In genomic region chr19:47013340-47014158, GRCm38 (mm10) we compare ENCODE assay signal across 9 mouse cellular contexts. TPM values are rescaled to one million over a fixed set of nuclear protein-coding genes. Genes with fewer than 3 reads are reported as not detected.
A peak's percentile ranks its signal among the peaks of the same experiment; 100 is the strongest.
DNase-seq lines count a peak whose midpoint lies in the region; ATAC-seq and TF ChIP-seq lines count a peak whose summit lies in the region.
"Had no signal": no experiment of that assay in that cellular context is flagged by ENCODE, and none has a peak within 500 bp of the region (broad histone marks: within the 10 kb centered on the region; RNA-seq: fewer than 3 reads in every experiment).

No protein-coding gene starts in this region.

- H3K4me2 ChIP-seq in liver, embryonic 13.5 days: no peak overlapping the region
- peak overlapping the region; percentile 78 for H3K4me2 ChIP-seq in hindbrain, embryonic 15.5 days
- peak overlapping the region; percentile 76 for H3K4me2 ChIP-seq in neural tube, embryonic 15.5 days

- WGBS in liver, embryonic 13.5 days (ENCODE audit: insufficient replicate concordance): 16% methylated on average over 20 of the region's 20 CpGs
- WGBS in hindbrain, embryonic 15.5 days: 6% methylated on average over 20 of the region's 20 CpGs
- 8% methylated on average over 20 of the region's 20 CpGs for WGBS in neural tube, embryonic 15.5 days

- peak; percentile 46 to 54 for DNase-seq in cerebellum, postnatal 10 days
- DNase-seq in cerebellum, adult 9-10 months: no peak
- DNase-seq in liver, embryonic 13.5 days: no peak
- DNase-seq in liver: no peak
- DNase-seq in urinary bladder, adult 2 months (ENCODE audit: low spot score): no peak
- no peak for DNase-seq in gastrocnemius, adult 2 months

- intact Hi-C loops in gastrocnemius, adult 2 months (cut with DNase I): no loop called here

- no peak overlapping the region for H3K9ac ChIP-seq in liver, embryonic 13.5 days
- H3K9ac ChIP-seq in hindbrain, embryonic 15.5 days: peak overlapping the region; percentile 90
- peak overlapping the region; percentile 85 for H3K9ac ChIP-seq in neural tube, embryonic 15.5 days (replicated peaks)

- H3K9me3 ChIP-seq in liver, embryonic 13.5 days (replicated peaks): no peaks in the 10 kb centered on the region
- H3K9me3 ChIP-seq in hindbrain, embryonic 15.5 days: no peaks in the 10 kb centered on the region
- no peaks in the 10 kb centered on the region for H3K9me3 ChIP-seq in neural tube, embryonic 15.5 days (replicated peaks)

- H3K4me1 ChIP-seq in liver, embryonic 13.5 days (replicated peaks): peaks cover 17% of the 10 kb centered on the region
- peaks cover 13% of the 10 kb centered on the region for H3K4me1 ChIP-seq in hindbrain, embryonic 15.5 days (replicated peaks)
- peaks cover 13% of the 10 kb centered on the region for H3K4me1 ChIP-seq in neural tube, embryonic 15.5 days

- H3K4me3 ChIP-seq in liver, embryonic 13.5 days (replicated peaks): 0 out of 2 replicates have a peak overlapping the region, but pooled peaks have one; percentile 52
- H3K4me3 ChIP-seq in hindbrain, embryonic 15.5 days: peak overlapping the region; percentile 74
- peak overlapping the region; percentile 72 for H3K4me3 ChIP-seq in neural tube, embryonic 15.5 days (replicated peaks)
- no peak overlapping the region for H3K4me3 ChIP-seq in gastrocnemius, adult 2 months
- H3K4me3 ChIP-seq: myocyte had no signal

- no peaks in the 10 kb centered on the region for H3K36me3 ChIP-seq in liver, embryonic 13.5 days
- H3K36me3 ChIP-seq in hindbrain, embryonic 15.5 days: no peaks in the 10 kb centered on the region
- H3K36me3 ChIP-seq in neural tube, embryonic 15.5 days: no peaks in the 10 kb centered on the region

- no peak for TF ChIP-seq CTCF in gastrocnemius, adult 2 months (IDR thresholded peaks at IDR 0.05)

- H3K27me3 ChIP-seq in liver, embryonic 13.5 days: peaks cover 89% of the 10 kb centered on the region
- H3K27me3 ChIP-seq in hindbrain, embryonic 15.5 days: no peaks in the 10 kb centered on the region
- H3K27me3 ChIP-seq in neural tube, embryonic 15.5 days (replicated peaks): peaks cover 6% of the 10 kb centered on the region; the same call in 1 of the 2 replicates

- no peak overlapping the region for H3K27ac ChIP-seq in liver, embryonic 13.5 days
- peak overlapping the region; percentile 97 for H3K27ac ChIP-seq in hindbrain, embryonic 15.5 days (replicated peaks)
- peak overlapping the region; percentile 94 for H3K27ac ChIP-seq in neural tube, embryonic 15.5 days (replicated peaks)
- H3K27ac ChIP-seq in gastrocnemius, adult 2 months: no peak overlapping the region

- no peak for ATAC-seq in liver, embryonic 13.5 days (ENCODE audit: low read depth)
- ATAC-seq in hindbrain, embryonic 15.5 days (ENCODE audit: low FRiP score, low read depth): no peak
- ATAC-seq in neural tube, embryonic 15.5 days (ENCODE audit: low FRiP score): no peak; the same call in 1 of the 2 replicates

RNA-seq across cellular contexts. Expression of gene Ina, which starts 0.9 kb away (rescaled TPM):
- 0.58 and 0.71 TPM in 2 replicates for polyA plus RNA-seq in liver, embryonic 13.5 days (2015; fragmentation: Nextera tagmentation; extraction: Ambion mirVana)
- polyA plus RNA-seq in hindbrain, embryonic 15.5 days (2015; fragmentation: Nextera tagmentation; extraction: Ambion mirVana): 526 and 612 TPM in 2 replicates
- polyA plus RNA-seq in neural tube, embryonic 15.5 days (2015; fragmentation: Nextera tagmentation; extraction: Ambion mirVana): 385 and 491 TPM in 2 replicates
- polyA plus RNA-seq in urinary bladder, adult 2 months (2012; rRNA removed): 0.03 and 0.10 TPM in 2 replicates
- not detected for total RNA-seq in gastrocnemius, adult 2 months (2021)
- polyA plus RNA-seq: myocyte had no signal

RNA-seq across cellular contexts. Expression of gene Nt5c2, which starts 1.4 kb away (rescaled TPM):
- polyA plus RNA-seq in liver, embryonic 13.5 days (2015; fragmentation: Nextera tagmentation; extraction: Ambion mirVana): 61.0 and 69.1 TPM in 2 replicates
- polyA plus RNA-seq in hindbrain, embryonic 15.5 days (2015; fragmentation: Nextera tagmentation; extraction: Ambion mirVana): 74.1 and 81.2 TPM in 2 replicates
- 72.1 and 78.5 TPM in 2 replicates for polyA plus RNA-seq in neural tube, embryonic 15.5 days (2015; fragmentation: Nextera tagmentation; extraction: Ambion mirVana)
- polyA plus RNA-seq in urinary bladder, adult 2 months (2012; rRNA removed): 34.1 and 36.3 TPM in 2 replicates
- 10 to 100 TPM in 1 of 2 experiments, 1 to 10 TPM in 1; 9.5 to 18.2 TPM for total RNA-seq in gastrocnemius, adult 2 months (2021)

RNA-seq across cellular contexts. Expression of gene Pcgf6, which starts 37.2 kb away (rescaled TPM):
- 11.3 and 13.7 TPM in 2 replicates for polyA plus RNA-seq in liver, embryonic 13.5 days (2015; fragmentation: Nextera tagmentation; extraction: Ambion mirVana)
- polyA plus RNA-seq in hindbrain, embryonic 15.5 days (2015; fragmentation: Nextera tagmentation; extraction: Ambion mirVana): 29.3 and 33.4 TPM in 2 replicates
- 31.0 and 34.5 TPM in 2 replicates for polyA plus RNA-seq in neural tube, embryonic 15.5 days (2015; fragmentation: Nextera tagmentation; extraction: Ambion mirVana)
- 25.4 and 34.1 TPM in 2 replicates for polyA plus RNA-seq in urinary bladder, adult 2 months (2012; rRNA removed)
- total RNA-seq in gastrocnemius, adult 2 months (2021): 1 to 10 TPM; 4.7 to 5.3 TPM

RNA-seq across cellular contexts. Expression of gene Taf5, which starts 54.0 kb away (rescaled TPM):
- polyA plus RNA-seq in liver, embryonic 13.5 days (2015; fragmentation: Nextera tagmentation; extraction: Ambion mirVana): 4.3 TPM in 2 replicates
- 5.8 and 5.9 TPM in 2 replicates for polyA plus RNA-seq in hindbrain, embryonic 15.5 days (2015; fragmentation: Nextera tagmentation; extraction: Ambion mirVana)
- polyA plus RNA-seq in neural tube, embryonic 15.5 days (2015; fragmentation: Nextera tagmentation; extraction: Ambion mirVana): 4.9 and 5.6 TPM in 2 replicates
- polyA plus RNA-seq in urinary bladder, adult 2 months (2012; rRNA removed): 2.9 and 3.1 TPM in 2 replicates
- total RNA-seq in gastrocnemius, adult 2 months (2021): 1 to 10 TPM; 2.5 to 3.3 TPM

Comparison
In these comparisons a context has a peak if more than half of its experiments do, and no peak if none do; other contexts are left out.
1. DNase-seq: peak in cerebellum, postnatal 10 days (2 of 2); none in cerebellum, adult 9-10 months (single experiment), liver, embryonic 13.5 days (single experiment), liver (single experiment), urinary bladder, adult 2 months (single experiment) and gastrocnemius, adult 2 months (single experiment).
2. H3K27ac ChIP-seq: peak in hindbrain, embryonic 15.5 days (single experiment) and neural tube, embryonic 15.5 days (single experiment); none in liver, embryonic 13.5 days (single experiment) and gastrocnemius, adult 2 months (single experiment).
3. RNA of gene Ina, which starts 0.9 kb away (polyA plus RNA-seq): 526 to 612 TPM in hindbrain, embryonic 15.5 days and 385 to 491 TPM in neural tube, embryonic 15.5 days; 0.58 to 0.71 TPM in liver, embryonic 13.5 days and 0.03 to 0.10 TPM in urinary bladder, adult 2 months; every median in the first group is over 100 times any median in the second.